Mouse (Mus musculus): ENCODE results near the gene Rtn4rl2.

DNA sequence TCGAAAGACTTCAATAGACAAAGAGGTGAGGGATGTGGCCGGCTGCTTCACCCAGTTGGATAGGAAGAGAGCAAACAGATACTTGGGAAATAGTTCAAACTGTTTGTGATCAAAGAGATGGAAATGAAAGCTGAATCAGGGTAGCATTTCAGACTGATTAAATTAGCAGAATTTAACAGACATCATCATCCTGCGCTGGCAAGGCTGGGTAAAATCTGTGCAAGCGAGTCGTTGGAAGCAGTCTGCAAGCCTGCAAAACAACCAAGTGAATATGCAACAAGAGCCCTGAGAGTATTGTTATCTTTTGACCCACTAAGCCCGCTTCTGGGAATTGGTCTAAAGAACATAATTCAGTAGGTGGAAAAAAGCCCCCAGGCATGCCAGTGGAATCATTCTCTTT lies 6.8 kb upstream of the Rtn4rl2 start:
- TF ChIP-seq CTCF (IDR thresholded peaks at IDR 0.05; ENCODE audit: borderline replicate concordance, extremely low read depth, insufficient read depth, insufficient read length) (no peak), POLR2A (IDR thresholded peaks at IDR 0.05; ENCODE audit: borderline replicate concordance, extremely low read depth, insufficient read depth, insufficient read length, poor library complexity, severe bottlenecking) (no peak)

Measured in brain, embryonic 14.5 days (tissue).